Mouse (Mus musculus): ENCODE measurements at regions not wholly inside any gene's neighbourhood (a gene's known extent, or its start where the extent isn't known, plus 50 kb on each side); places are given as distances from the start of the nearest gene placed in this dataset.
A peak's percentile ranks its signal among the peaks of the same experiment; 100 is the strongest.

DNA sequence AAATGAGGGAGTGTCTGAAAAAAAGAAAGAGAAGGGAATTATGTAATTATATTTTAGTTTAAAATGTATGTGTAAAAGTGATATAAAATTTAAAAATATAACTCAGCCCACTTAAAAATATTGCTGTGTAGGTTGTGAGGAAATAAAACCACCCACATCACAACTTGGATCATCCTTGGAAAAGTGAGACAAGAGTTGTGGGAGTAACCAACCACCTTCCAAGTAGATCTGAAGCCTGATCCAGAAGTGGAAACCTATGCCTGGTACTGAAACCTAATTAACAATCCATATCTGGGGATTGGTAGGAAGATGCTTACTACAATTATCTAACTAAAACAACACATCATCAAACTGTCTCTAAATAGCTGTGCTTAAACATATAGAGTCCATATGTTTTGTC is 743.1 kb downstream of the Stim2 start:
- no peak for ATAC-seq

DNA sequence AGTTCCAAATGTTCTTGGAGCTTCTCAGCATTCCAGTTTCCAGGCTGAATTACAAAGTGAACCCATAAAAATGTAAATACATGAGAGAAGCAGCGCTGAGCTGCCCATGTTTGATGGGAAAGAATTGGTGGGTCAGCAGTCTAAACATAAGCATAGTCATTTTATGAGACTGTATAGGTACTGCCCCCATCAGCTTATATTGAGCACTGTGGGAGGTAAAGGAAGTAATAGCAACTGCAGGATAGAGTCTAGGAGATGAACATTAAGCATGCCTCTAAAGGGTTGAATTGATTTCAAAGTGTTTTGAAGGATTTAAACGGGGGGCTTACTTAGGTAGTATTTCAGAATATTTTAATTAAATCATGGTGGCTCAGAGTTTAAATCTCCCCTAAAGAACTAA is 748.7 kb downstream of the Stim2 start:
- Histone ChIP-seq H3K4me1 (no peaks in the 10 kb centered on the region), H3K9ac (no peak overlapping the region), H3K4me3 (no peak overlapping the region), H3K36me3 (ENCODE audit: poor library complexity, severe bottlenecking) (no peaks in the 10 kb centered on the region), H3K27ac (no peak overlapping the region), H3K9me3 (replicated peaks) (no peaks in the 10 kb centered on the region), H3K4me2 (no peak overlapping the region), H3K27me3 (no peaks in the 10 kb centered on the region)
- ATAC-seq = no peak
- WGBS = 41% methylated on average over 2 of the region's 2 CpGs

More for the DNA sequence above, 743.1 kb downstream of the Stim2 start:
- Histone ChIP-seq H3K9me3 (replicated peaks) (no peaks in the 10 kb centered on the region), H3K4me1 (no peaks in the 10 kb centered on the region), H3K4me2 (no peak overlapping the region), H3K36me3 (ENCODE audit: poor library complexity, severe bottlenecking) (no peaks in the 10 kb centered on the region), H3K9ac (no peak overlapping the region), H3K4me3 (no peak overlapping the region), H3K27ac (no peak overlapping the region), H3K27me3 (no peaks in the 10 kb centered on the region)

DNA sequence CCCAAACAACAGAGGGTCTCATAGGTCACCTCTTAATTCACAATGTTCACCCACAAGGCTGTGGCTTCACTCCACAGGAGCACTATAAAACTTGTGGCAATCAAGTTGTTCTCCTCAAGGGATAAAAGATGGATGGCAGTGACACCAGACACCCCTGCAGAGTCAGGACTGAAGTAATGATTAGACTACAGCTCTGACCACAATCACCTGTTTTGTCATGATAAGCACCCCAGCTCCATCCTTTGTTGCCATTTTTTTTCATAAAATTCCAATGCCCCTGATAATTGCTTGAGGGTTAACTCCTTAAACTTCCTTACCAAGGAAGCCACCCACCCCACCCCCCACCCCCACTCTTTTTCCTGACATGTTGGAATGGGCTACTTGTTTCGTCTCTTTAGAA is 755.1 kb downstream of the Stim2 start:
- Histone ChIP-seq H3K27me3 (no peaks in the 10 kb centered on the region), H3K4me3 (no peak overlapping the region), H3K9me3 (replicated peaks) (no peaks in the 10 kb centered on the region), H3K36me3 (ENCODE audit: poor library complexity, severe bottlenecking) (no peaks in the 10 kb centered on the region), H3K9ac (no peak overlapping the region), H3K27ac (no peak overlapping the region), H3K4me2 (no peak overlapping the region), H3K4me1 (no peaks in the 10 kb centered on the region)
- 65% methylated on average over 1 of the region's 1 CpGs for WGBS
- ATAC-seq = no peak

DNA sequence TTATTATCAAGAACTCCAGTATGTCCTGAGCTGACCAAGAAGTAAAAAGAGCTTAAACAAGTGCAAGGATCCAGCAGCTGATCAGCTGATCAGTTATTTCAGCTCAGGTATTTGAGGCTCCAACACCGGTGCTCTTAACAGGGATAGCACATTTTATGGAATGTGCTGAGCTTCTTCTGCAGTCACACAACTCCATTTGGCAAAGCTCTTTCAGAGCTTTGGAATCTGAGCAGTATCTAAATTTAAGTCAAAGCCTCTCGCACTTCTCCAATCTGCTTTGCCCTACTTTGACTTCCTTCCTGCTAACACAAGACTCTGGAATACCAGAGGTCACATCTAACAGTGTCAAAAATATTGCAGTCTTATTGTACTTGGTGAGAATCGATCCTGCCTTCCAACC is 761.4 kb downstream of the Stim2 start:
- WGBS = 92% methylated on average over 3 of the region's 3 CpGs
- Histone ChIP-seq H3K4me2 (no peak overlapping the region), H3K9ac (no peak overlapping the region), H3K9me3 (replicated peaks) (no peaks in the 10 kb centered on the region), H3K4me1 (no peaks in the 10 kb centered on the region), H3K4me3 (no peak overlapping the region), H3K27ac (no peak overlapping the region), H3K36me3 (ENCODE audit: poor library complexity, severe bottlenecking) (no peaks in the 10 kb centered on the region), H3K27me3 (no peaks in the 10 kb centered on the region)
- ATAC-seq = no peak

DNA sequence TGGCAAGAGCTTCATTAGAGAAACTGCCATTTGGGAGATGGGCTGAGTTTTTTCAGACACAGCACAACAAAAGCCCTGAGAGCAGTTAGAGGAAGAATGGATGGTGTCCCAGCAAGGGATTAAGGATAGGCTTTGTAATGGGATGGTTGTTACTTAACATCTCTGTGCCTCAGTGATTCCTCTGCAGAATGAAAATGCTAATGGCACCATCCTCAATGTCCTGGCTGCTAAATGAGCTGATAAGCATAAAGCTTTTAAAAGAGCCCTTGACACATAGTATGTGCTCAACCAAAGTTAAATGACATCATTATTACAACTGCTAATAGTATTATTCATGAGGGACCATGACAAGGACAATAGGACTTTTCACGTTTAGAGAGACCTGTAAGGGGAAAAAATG is 764.7 kb downstream of the Stim2 start:
- H3K4me1 ChIP-seq = no peaks in the 10 kb centered on the region

DNA sequence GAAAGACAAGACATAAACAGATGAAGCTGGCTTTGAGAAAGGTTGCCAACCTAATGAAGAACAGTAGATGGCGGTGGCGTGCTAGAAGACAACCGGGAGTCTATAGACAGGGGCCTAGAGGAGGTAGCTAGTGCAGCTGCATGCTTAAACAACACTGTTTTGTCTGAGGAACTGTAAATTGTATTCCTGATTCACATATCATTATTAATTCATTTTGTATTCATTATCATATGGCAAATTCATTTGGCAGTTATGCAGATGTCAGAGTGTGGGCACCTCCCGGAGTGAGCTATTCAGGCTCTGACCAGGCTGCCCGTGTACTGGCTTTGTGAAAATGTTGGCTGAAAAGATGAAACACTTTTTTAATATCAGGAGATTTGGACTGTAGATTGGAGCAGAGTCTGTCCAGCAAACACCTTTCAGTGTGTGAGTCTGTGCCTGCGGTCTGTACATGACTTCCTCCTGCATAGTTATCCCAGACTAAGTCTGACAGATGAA is 798.7 kb downstream of the Stim2 start:
- Histone ChIP-seq H3K4me1 (0 out of 2 replicates have a peak, but pooled peaks cover 5% of the 10 kb centered on the region), H3K36me3 (ENCODE audit: poor library complexity, severe bottlenecking) (no peaks in the 10 kb centered on the region), H3K4me3 (no peak overlapping the region), H3K9ac (no peak overlapping the region), H3K9me3 (replicated peaks) (no peaks in the 10 kb centered on the region), H3K27ac (no peak overlapping the region), H3K4me2 (no peak overlapping the region), H3K27me3 (no peaks in the 10 kb centered on the region)
- 29% methylated on average over 6 of the region's 6 CpGs for WGBS
- ATAC-seq = peak; percentile 96

More for the DNA sequence above, 764.7 kb downstream of the Stim2 start:
- WGBS = 9% methylated on average over 1 of the region's 1 CpGs
- Histone ChIP-seq H3K4me2 (no peak overlapping the region), H3K9me3 (replicated peaks) (no peaks in the 10 kb centered on the region), H3K9ac (no peak overlapping the region), H3K36me3 (ENCODE audit: poor library complexity, severe bottlenecking) (no peaks in the 10 kb centered on the region), H3K27ac (no peak overlapping the region), H3K4me3 (no peak overlapping the region), H3K27me3 (no peaks in the 10 kb centered on the region)
- peak; percentile 66; the same call in 1 of the 2 replicates for ATAC-seq

DNA sequence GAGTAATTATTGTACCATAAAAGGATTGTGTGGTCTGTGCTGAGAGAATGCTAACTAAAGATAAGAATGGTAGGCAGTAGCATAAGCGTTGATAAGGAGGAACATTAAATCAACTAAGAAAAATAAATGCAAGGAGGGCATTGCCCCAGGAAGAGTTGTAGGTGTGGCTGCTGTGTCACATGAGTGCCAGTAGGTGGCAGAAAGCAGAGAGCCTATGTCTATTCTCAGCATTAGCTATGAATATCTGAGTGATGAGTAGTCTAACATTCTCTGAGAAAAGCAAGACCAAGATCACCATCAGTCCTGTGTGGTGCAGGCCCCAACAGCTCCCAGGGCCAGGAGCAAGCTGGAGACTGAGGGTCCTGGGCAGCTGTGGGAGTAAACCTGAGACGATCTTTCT is 828.8 kb downstream of the Stim2 start:
- Histone ChIP-seq H3K27me3 (no peaks in the 10 kb centered on the region), H3K4me2 (no peak overlapping the region), H3K4me1 (no peaks in the 10 kb centered on the region), H3K9me3 (replicated peaks) (no peaks in the 10 kb centered on the region), H3K36me3 (ENCODE audit: poor library complexity, severe bottlenecking) (no peaks in the 10 kb centered on the region), H3K4me3 (no peak overlapping the region), H3K27ac (no peak overlapping the region), H3K9ac (no peak overlapping the region)
- ATAC-seq = no peak
- WGBS = 94% methylated on average over 2 of the region's 2 CpGs

Data from forebrain, embryonic 13.5 days (tissue).